Mouse (Mus musculus) CH12.LX (cell line): Measurements from ENCODE around the gene Hist1h4b. TPM values are rescaled to one million over a fixed set of nuclear protein-coding genes. Genes with fewer than 3 reads are reported as not detected.

ENCODE experiments used
- DNase-seq: peaks from one replicate; pipeline ENCODE4 v3.0.0-alpha.2; 2013; ENCODE audit errors: extremely low read depth
- H3K27ac ChIP-seq: 2 replicates; pipeline ENCODE4 v1.5.1; 2012; ENCODE audit warnings: low read depth, mild to moderate bottlenecking, control low read depth, moderate library complexity; ENCODE audit not compliant: insufficient read depth
- H3K27me3 ChIP-seq: replicated peaks from 2 replicates; pipeline ENCODE3; 2012; ENCODE audit warnings: inconsistent platforms
- H3K36me3 ChIP-seq, 2 experiments: replicated peaks in 1 of 2; 2 replicates each; pipeline versions ENCODE3 to v1.6.1; 2012; ENCODE audit warnings: inconsistent platforms in 1 of 2, low read length in 1 of 2, mild to moderate bottlenecking in 1 of 2, mixed read lengths in 1 of 2, moderate library complexity in 1 of 2; ENCODE audit not compliant: control insufficient read depth in 1 of 2, insufficient read depth in 1 of 2
- H3K4me1 ChIP-seq, 2 experiments: 2 replicates each; pipeline ENCODE4 v1.6.1; 2012; ENCODE audit warnings: inconsistent platforms in 1 of 2, moderate library complexity in 1 of 2; ENCODE audit not compliant: insufficient read depth in 2 of 2, control insufficient read depth in 1 of 2
- H3K4me2 ChIP-seq: 2 replicates; pipeline ENCODE4 v1.6.1; 2012; ENCODE audit warnings: low read depth, mild to moderate bottlenecking, control low read depth; ENCODE audit not compliant: poor library complexity, insufficient read depth, severe bottlenecking
- H3K4me3 ChIP-seq, 3 experiments: fragments of 150-350 bp in 1 of 3; sonication (generic) in 1 of 3; replicated peaks in 1 of 3; 2 replicates each; pipeline versions ENCODE3 to v1.5.1; 2011 to 2012; ENCODE audit warnings: low read depth in 2 of 3, low read length in 2 of 3, mild to moderate bottlenecking in 2 of 3, moderate library complexity in 2 of 3, control low read depth in 1 of 3, improper control_type of control experiment in 1 of 3, inconsistent platforms in 1 of 3, mixed read lengths in 1 of 3; ENCODE audit not compliant: poor library complexity in 1 of 3
- H3K79me2 ChIP-seq: replicated peaks from 2 replicates; pipeline ENCODE4 v1.6.1; 2012; ENCODE audit warnings: mild to moderate bottlenecking, moderate library complexity; ENCODE audit not compliant: control insufficient read depth, poor library complexity, insufficient read depth, severe bottlenecking; ENCODE audit errors: extremely low read depth
- H3K9ac ChIP-seq: 2 replicates; pipeline ENCODE4 v1.6.1; 2012; ENCODE audit warnings: low read depth, mild to moderate bottlenecking, control low read depth, moderate library complexity; ENCODE audit not compliant: insufficient read depth
- H3K9me3 ChIP-seq: replicated peaks from 2 replicates; pipeline ENCODE3; 2012; ENCODE audit warnings: low read length, inconsistent platforms, mixed read lengths
- CHD1 ChIP-seq: IDR thresholded peaks from 2 replicates; pipeline ENCODE4 v1.6.1; 2012; ENCODE audit warnings: low read depth, low read length, improper control_type of control experiment, inconsistent platforms
- CHD2 ChIP-seq: IDR thresholded peaks from 2 replicates; pipeline ENCODE4 v1.6.1; 2011; ENCODE audit warnings: low read length, improper control_type of control experiment
- CTCF ChIP-seq, 2 experiments: IDR thresholded peaks in 1 of 2; conservative IDR thresholded peaks in 1 of 2; 2 replicates each; pipeline ENCODE4 v1.5.1; 2011 to 2012; ENCODE audit warnings: low read depth in 2 of 2, low read length in 2 of 2, improper control_type of control experiment in 1 of 2, inconsistent platforms in 1 of 2, mild to moderate bottlenecking in 1 of 2, moderate library complexity in 1 of 2
- E2F4 ChIP-seq: IDR thresholded peaks from 2 replicates; pipeline ENCODE4 v1.6.1; 2011; ENCODE audit warnings: low read depth, low read length, improper control_type of control experiment; ENCODE audit not compliant: insufficient replicate concordance
- ELF1 ChIP-seq: IDR thresholded peaks from 2 replicates; pipeline ENCODE4 v1.6.1; 2014; ENCODE audit warnings: low read depth, mild to moderate bottlenecking, inconsistent platforms, low read length, improper control_type of control experiment
- KAT2A ChIP-seq: IDR thresholded peaks from 2 replicates; pipeline ENCODE4 v1.6.1; 2012; ENCODE audit warnings: low read length, improper control_type of control experiment, inconsistent platforms; ENCODE audit not compliant: insufficient replicate concordance
- MAFK ChIP-seq: IDR thresholded peaks from 2 replicates; pipeline ENCODE4 v1.6.1; 2011; ENCODE audit warnings: low read length, improper control_type of control experiment; ENCODE audit not compliant: insufficient replicate concordance
- MAX ChIP-seq: IDR thresholded peaks from 2 replicates; pipeline ENCODE4 v1.6.1; 2011; ENCODE audit warnings: low read length, improper control_type of control experiment
- MXI1 ChIP-seq: IDR thresholded peaks from 2 replicates; pipeline ENCODE4 v1.6.1; 2011; ENCODE audit warnings: mild to moderate bottlenecking, low read depth, low read length, improper control_type of control experiment
- MYC ChIP-seq: IDR thresholded peaks from 2 replicates; pipeline ENCODE4 v1.6.1; 2011; ENCODE audit warnings: low read depth, mild to moderate bottlenecking, improper control_type of control experiment, low read length
- POLR2A ChIP-seq: IDR thresholded peaks from 2 replicates; pipeline ENCODE4 v1.6.1; 2011; ENCODE audit warnings: low read depth, mild to moderate bottlenecking, improper control_type of control experiment, low read length
- RAD21 ChIP-seq: IDR thresholded peaks from 2 replicates; pipeline ENCODE4 v1.6.1; 2011; ENCODE audit warnings: low read depth, mild to moderate bottlenecking, low read length, improper control_type of control experiment, moderate library complexity
- RCOR1 ChIP-seq: conservative IDR thresholded peaks from 2 replicates; pipeline ENCODE4 v1.6.1; 2012; ENCODE audit warnings: low read depth, mild to moderate bottlenecking, inconsistent platforms, low read length, improper control_type of control experiment
- SIN3A ChIP-seq: IDR thresholded peaks from 2 replicates; pipeline ENCODE4 v1.6.1; 2012; ENCODE audit warnings: low read length, improper control_type of control experiment, inconsistent platforms
- SMC3 ChIP-seq: IDR thresholded peaks from 2 replicates; pipeline ENCODE4 v1.6.1; 2011; ENCODE audit warnings: low read depth, low read length, improper control_type of control experiment
- UBTF ChIP-seq: IDR thresholded peaks from 2 replicates; pipeline ENCODE4 v1.6.1; 2012; ENCODE audit warnings: low read depth, mild to moderate bottlenecking, inconsistent platforms, low read length, improper control_type of control experiment, moderate library complexity
- ZMIZ1 ChIP-seq: IDR thresholded peaks from 2 replicates; pipeline ENCODE4 v1.6.1; 2012; ENCODE audit warnings: low read depth, mild to moderate bottlenecking, inconsistent platforms, low read length, improper control_type of control experiment
- ZNF384 ChIP-seq: IDR thresholded peaks from 2 replicates; pipeline ENCODE4 v1.6.1; 2012; ENCODE audit warnings: low read depth, low read length, improper control_type of control experiment, inconsistent platforms
- dilution Hi-C: fragments of 300-500 bp; cut with MboI; formaldehyde crosslinking; loops from 2 replicates; pipeline ENCODE4 v1.14.3; 2020; ENCODE audit warnings: low sequenced_read_pairs; ENCODE audit not compliant: extremely low pct_unique_long_range_greater_than_20kb, extremely low pct_ligation_motif_present
- in situ Hi-C: fragments of 300-500 bp; cut with MboI; formaldehyde crosslinking; loops from 3 replicates; pipeline ENCODE4 v1.14.3; 2019; ENCODE audit warnings: low sequenced_read_pairs, low pct_ligation_motif_present, low pct_unique_long_range_greater_than_20kb, mixed read lengths
- polyA plus RNA-seq: library from polyadenylated mRNA; unstranded; fragments of >175 nt; gene quantifications from 2 replicates; pipeline ENCODE4 v1.2.1, GENCODE M21; 2012; ENCODE audit warnings: low read depth; ENCODE audit not compliant: insufficient read length
- total RNA-seq, 2 experiments: library from RNA; depleted of rRNA; stranded (reverse); fragments of 300-350 nt in 1 of 2; fragments of >200 nt in 1 of 2; gene quantifications; 2 replicates each; pipeline ENCODE4 v1.2.3; 2012 to 2014

Hist1h4b gene
- total and polyA plus RNA-seq, 3 experiments = 3.5 to 2,552 (median 24.8) TPM

DNA sequence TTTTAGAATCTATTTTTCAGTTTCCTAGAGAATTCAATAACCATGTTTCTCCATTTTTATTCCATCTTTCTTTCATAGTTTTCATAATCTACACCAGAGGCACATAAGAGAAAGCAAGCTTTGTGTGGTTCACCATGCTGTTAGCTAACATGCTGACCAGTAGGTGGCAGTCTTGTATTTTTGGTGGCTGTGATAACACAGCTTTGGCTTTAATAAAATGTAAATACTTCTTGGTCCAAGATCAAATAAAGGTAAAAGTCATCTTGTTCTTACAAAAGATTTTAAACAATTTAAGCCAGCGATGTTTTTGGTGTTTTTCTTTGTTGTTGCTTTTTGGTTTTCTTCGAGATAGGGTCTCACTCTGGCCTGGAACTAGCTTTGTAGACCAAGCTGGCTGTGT, 35.7 kb downstream of the Hist1h4b start:
- no peaks in the 10 kb centered on the region for H3K27me3 ChIP-seq
- in situ Hi-C loops (no loop called here), dilution Hi-C loops (no loop called here)
- H3K9ac ChIP-seq = no peak overlapping the region
- no peak overlapping the region for H3K27ac ChIP-seq
- H3K4me2 ChIP-seq = no peak overlapping the region
- H3K4me3 ChIP-seq = no peak overlapping the region
- H3K9me3 ChIP-seq = no peaks in the 10 kb centered on the region
- no peaks in the 10 kb centered on the region for H3K79me2 ChIP-seq
- no peaks in the 10 kb centered on the region for H3K36me3 ChIP-seq
- no peak for TF ChIP-seq ZNF384
- no peak for TF ChIP-seq CHD1
- no peak for TF ChIP-seq MAX
- TF ChIP-seq MYC = peak; percentile 53; the same call in 1 of the 2 replicates
- no peak for TF ChIP-seq POLR2A
- no peak for TF ChIP-seq ELF1
- peak; percentile 68 to 87 for TF ChIP-seq CTCF (conservative IDR thresholded peaks at IDR 0.05 in 1 of 2, IDR thresholded peaks at IDR 0.05 in 1 of 2; ENCODE audit: low read depth in 2 of 2, low read length in 2 of 2)
- TF ChIP-seq CHD2 = no peak
- no peak for TF ChIP-seq KAT2A
- TF ChIP-seq MXI1 = no peak
- peak; percentile 63 for TF ChIP-seq SMC3
- TF ChIP-seq ZMIZ1 = no peak
- TF ChIP-seq RAD21 = peak; percentile 93
- TF ChIP-seq MAFK = no peak
- no peak for TF ChIP-seq E2F4
- peak; percentile 63 for DNase-seq
- H3K4me1 ChIP-seq = no peaks in the 10 kb centered on the region

DNA sequence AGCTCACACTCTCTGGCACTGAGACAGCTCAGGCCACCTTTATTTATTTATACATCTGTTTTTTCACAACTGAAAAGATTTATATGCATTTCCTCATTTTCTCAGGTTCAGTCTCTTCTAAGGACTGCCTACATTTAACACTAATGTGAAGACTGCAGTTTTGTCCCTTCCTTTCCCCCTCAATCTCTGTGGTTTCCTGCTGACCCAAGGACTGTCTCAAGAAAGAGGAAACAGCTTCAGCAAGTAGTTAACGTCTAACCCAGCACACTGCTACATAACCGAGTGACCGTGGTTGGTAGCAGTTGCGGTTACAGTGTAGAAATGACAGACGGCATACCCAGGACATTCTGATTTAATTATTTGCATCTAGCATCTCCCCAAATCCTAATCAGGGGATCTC, 42.6 kb downstream of the Hist1h4b start:
- H3K9me3 ChIP-seq = no peaks in the 10 kb centered on the region
- no peak overlapping the region for H3K27ac ChIP-seq
- DNase-seq = peak; percentile 35
- no peak overlapping the region; the same call in 1 of the 2 replicates for H3K4me2 ChIP-seq
- dilution Hi-C loops (no loop called here), in situ Hi-C loops (no loop called here)
- H3K27me3 ChIP-seq = no peaks in the 10 kb centered on the region
- H3K4me1 ChIP-seq = peaks cover 5 to 15% of the 10 kb centered on the region in 2 experiments; a peak in 3 of 4 replicates
- TF ChIP-seq CTCF (conservative IDR thresholded peaks at IDR 0.05 in 1 of 2, IDR thresholded peaks at IDR 0.05 in 1 of 2; ENCODE audit: low read depth in 2 of 2, low read length in 2 of 2) (no peak), UBTF (no peak), E2F4 (no peak), SIN3A (no peak), RCOR1 (no peak), CHD2 (no peak)
- no peak overlapping the region for H3K4me3 ChIP-seq
- no peaks in the 10 kb centered on the region for H3K36me3 ChIP-seq
- H3K9ac ChIP-seq = no peak overlapping the region
- no peaks in the 10 kb centered on the region for H3K79me2 ChIP-seq
